Mouse (Mus musculus): ENCODE results near the gene Tmem117.

- TF ChIP-seq CTCF (IDR thresholded peaks at IDR 0.05; ENCODE audit: low read depth) = no peak
- no peak for TF ChIP-seq EP300 (optimal IDR thresholded peaks at IDR 0.05)
Observed at GRCm38 (mm10) chr15:95145118-95145517, 516.1 kb downstream of the Tmem117 start.

All from stomach, postnatal 0 days (tissue).